Mouse (Mus musculus) spleen, adult 2 months (tissue): ENCODE results near the gene Aarsd1.

Source experiments
- CTCF ChIP-seq: fragments of 200-500 bp; IDR thresholded peaks from 2 replicates; pipeline ENCODE4 v1.5.1; 2011; ENCODE audit warnings: mild to moderate bottlenecking, inconsistent platforms; ENCODE audit not compliant: insufficient read depth, insufficient read length, insufficient replicate concordance; ENCODE audit errors: extremely low read depth
- POLR2A ChIP-seq: fragments of 200-500 bp; IDR thresholded peaks from 2 replicates; pipeline ENCODE4 v1.6.1; 2011; ENCODE audit warnings: low read depth, low read length, inconsistent platforms

- no peak for TF ChIP-seq POLR2A
- no peak for TF ChIP-seq CTCF
These were observed 44.7 kb upstream of the Aarsd1 start for GRCm38 (mm10) chr11:101462141-101462540.
